In the genomic region with DNA sequence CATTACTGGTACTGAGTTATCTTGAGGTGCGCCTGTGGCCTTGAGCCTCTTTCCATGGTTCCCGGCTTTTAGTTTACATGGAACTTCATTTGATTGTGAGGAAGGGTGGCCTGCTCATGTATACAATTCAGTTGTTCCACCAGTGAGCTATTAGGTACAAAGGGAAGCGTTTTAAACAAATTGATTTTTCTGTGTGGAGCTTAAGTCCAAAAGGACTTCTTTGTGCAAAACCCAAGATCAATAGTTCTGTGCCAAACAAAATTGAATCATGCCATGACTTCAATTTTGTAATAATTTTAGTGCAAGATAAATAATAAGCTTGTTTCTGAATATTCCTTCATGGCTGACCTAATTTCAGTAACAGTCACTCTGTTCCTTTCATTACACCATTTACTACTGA, we compare ENCODE assay signal across 19 mouse cellular contexts.
DNase-seq lines count a peak whose midpoint lies in the region; ATAC-seq and TF ChIP-seq lines count a peak whose summit lies in the region.
"Had no signal": no experiment of that assay in that cellular context is flagged by ENCODE, and none has a peak within 500 bp of the region (broad histone marks: within the 10 kb centered on the region; RNA-seq: fewer than 3 reads in every experiment).

No protein-coding gene starts in this region.

- peak overlapping the region; percentile 79; the same call in 1 of the 2 replicates for H3K27ac ChIP-seq in liver, adult 2 months (replicated peaks; ENCODE audit: insufficient read depth, low read depth, low read length)
- no peak overlapping the region for H3K27ac ChIP-seq in liver, embryonic 11.5 days (ENCODE audit: low read depth, low read length)
- H3K27ac ChIP-seq in liver, postnatal 0 days (ENCODE audit: low read depth) = peak overlapping the region; percentile 44; the same call in 1 of the 2 replicates

- no peaks in the 10 kb centered on the region for H3K9me3 ChIP-seq in liver, embryonic 11.5 days (ENCODE audit: control insufficient read depth, low read length)
- H3K9me3 ChIP-seq in liver, postnatal 0 days (ENCODE audit: low read length) = no peaks in the 10 kb centered on the region

- no peak for TF ChIP-seq EP300 in liver, postnatal 0 days (IDR thresholded peaks at IDR 0.05; ENCODE audit: low read depth)

- TF ChIP-seq CTCF in liver, adult 2 months (IDR thresholded peaks at IDR 0.05; ENCODE audit: low read depth, low read length) = no peak
- TF ChIP-seq CTCF in liver, postnatal 0 days (IDR thresholded peaks at IDR 0.05; ENCODE audit: low read depth) = no peak

- no peak for TF ChIP-seq POLR2A in liver, adult 2 months (IDR thresholded peaks at IDR 0.05; ENCODE audit: extremely low read depth, insufficient read depth, low read length)

- H3K36me3 ChIP-seq in liver, adult 2 months (ENCODE audit: control insufficient read depth, insufficient read depth, low read length) = no peaks in the 10 kb centered on the region
- H3K36me3 ChIP-seq in liver, embryonic 11.5 days (ENCODE audit: control insufficient read depth, insufficient read depth, low read length) = no peaks in the 10 kb centered on the region
- H3K36me3 ChIP-seq in liver, postnatal 0 days (replicated peaks; ENCODE audit: insufficient read depth, low read length) = no peaks in the 10 kb centered on the region
- H3K36me3 ChIP-seq: G1E had no signal

- H3K9ac ChIP-seq in liver, adult 2 months (ENCODE audit: low read depth, low read length) = no peak overlapping the region
- H3K9ac ChIP-seq in liver, embryonic 11.5 days (ENCODE audit: low read depth, low read length) = no peak overlapping the region
- no peak overlapping the region for H3K9ac ChIP-seq in liver, postnatal 0 days (replicated peaks)

- DNase-seq in liver, adult 2 months (ENCODE audit: extremely low read depth, low read depth, low spot score) = peak; percentile 89
- DNase-seq in liver, embryonic 11.5 days (ENCODE audit: low spot score) = no peak
- no peak for DNase-seq in liver, postnatal 0 days
- no peak for DNase-seq in liver
- DNase-seq: adrenal gland, adult 2 months; adrenal gland, adult 8-10 months; adrenal gland, postnatal 10 days; adrenal gland, postnatal 14 days; adrenal gland, postnatal 25 days; adrenal gland, postnatal 36 days; B cell, adult 2 months; cerebellum, adult 11 months; cerebellum, adult 11-12 months; cerebellum, adult 18-20 months had no signal

- no peaks in the 10 kb centered on the region for H3K79me2 ChIP-seq in liver, adult 2 months (ENCODE audit: control insufficient read depth, insufficient read depth, low read length)

- H3K27me3 ChIP-seq in liver, adult 2 months (ENCODE audit: control insufficient read depth, insufficient read depth, low read length) = no peaks in the 10 kb centered on the region
- H3K27me3 ChIP-seq in liver, embryonic 11.5 days (replicated peaks; ENCODE audit: control insufficient read depth, insufficient read depth, low read length) = no peaks in the 10 kb centered on the region
- no peaks in the 10 kb centered on the region for H3K27me3 ChIP-seq in liver, postnatal 0 days (ENCODE audit: insufficient read depth, low read length)
- H3K27me3 ChIP-seq: CH12.LX, Patski had no signal

- ATAC-seq in liver, embryonic 11.5 days (replicated peaks; ENCODE audit: low FRiP score) = no peak
- peak; percentile 81 for ATAC-seq in liver, postnatal 0 days
- ATAC-seq: activated CD4-positive, CD25-positive, alpha-beta regulatory T cell, adult 4 months; CD4-positive, CD25-positive, alpha-beta regulatory T cell, adult 4 months; Patski had no signal

- no peak overlapping the region for H3K4me3 ChIP-seq in liver, adult 2 months (ENCODE audit: insufficient read depth, low read depth, low read length)
- H3K4me3 ChIP-seq in liver, embryonic 11.5 days (ENCODE audit: low read depth, low read length) = no peak overlapping the region
- no peak overlapping the region for H3K4me3 ChIP-seq in liver, postnatal 0 days (ENCODE audit: low read depth, low read length)

- H3K4me2 ChIP-seq in liver, embryonic 11.5 days = no peak overlapping the region
- H3K4me2 ChIP-seq in liver, postnatal 0 days (ENCODE audit: low read depth, low read length) = 0 out of 2 replicates have a peak overlapping the region, but pooled peaks have one; percentile 22

- WGBS in liver, adult 2 months = 33% methylated on average over 3 of the region's 3 CpGs
- WGBS in liver, embryonic 11.5 days = 82% methylated on average over 3 of the region's 3 CpGs
- 69% methylated on average over 3 of the region's 3 CpGs for WGBS in liver, postnatal 0 days (ENCODE audit: insufficient replicate concordance)

- H3K4me1 ChIP-seq in liver, adult 2 months (ENCODE audit: control insufficient read depth, insufficient read depth, low read length) = peaks cover 2% of the 10 kb centered on the region; the same call in 1 of the 2 replicates
- H3K4me1 ChIP-seq in liver, embryonic 11.5 days (replicated peaks; ENCODE audit: control insufficient read depth, insufficient read depth, low read length) = no peaks in the 10 kb centered on the region
- H3K4me1 ChIP-seq in liver, postnatal 0 days (ENCODE audit: insufficient read depth) = no peaks in the 10 kb centered on the region
